Mouse (Mus musculus): ENCODE data around the gene Vps16.

Gene Vps16

DNA sequence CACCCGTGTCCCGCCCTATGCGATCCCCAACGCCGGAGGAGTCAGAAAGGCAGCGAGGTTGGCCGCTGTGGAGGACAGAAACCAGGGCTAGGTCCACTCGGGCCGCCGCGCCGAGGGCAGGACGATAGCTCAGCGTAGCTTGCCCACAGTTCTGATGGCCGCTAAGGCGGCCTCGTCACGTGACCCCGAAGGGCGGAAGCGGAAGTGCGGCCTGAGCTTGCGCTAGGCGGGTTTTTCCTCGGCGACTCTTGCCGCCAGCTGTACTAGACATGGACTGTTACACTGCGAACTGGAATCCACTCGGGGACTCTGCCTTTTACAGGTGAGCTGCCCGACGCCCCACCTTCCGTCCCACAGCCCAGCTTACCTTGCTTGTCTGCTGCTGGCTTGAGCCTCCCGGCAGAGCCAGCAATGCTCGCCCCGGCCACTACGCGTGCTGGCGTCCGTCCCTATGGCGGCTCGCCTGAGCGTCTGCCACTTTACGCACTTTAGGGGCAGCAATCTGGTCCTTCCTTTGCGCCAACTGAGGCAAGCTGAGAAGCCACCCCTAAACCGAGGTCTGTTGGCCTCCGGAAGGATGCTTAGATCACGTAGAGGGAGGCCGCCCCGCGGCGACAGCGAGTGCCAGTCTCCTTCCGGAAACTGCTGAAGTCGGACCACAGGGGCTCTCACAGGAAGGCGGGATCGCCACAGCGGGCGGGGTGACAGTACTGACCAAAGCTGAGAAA is at the start of gene Vps16, which contains the start of gene Pced1a:
Gene Vps16 (plus strand): TSS at position 214 of the 728 bp plus-strand sequence.
Gene Pced1a (minus strand): TSS at position 576 of the 728 bp plus-strand sequence.
- in situ Hi-C loops (cut with MboI; ENCODE audit: low pct_unique_long_range_greater_than_20kb in 1 of 2, low sequenced_read_pairs in 2 of 2, unreplicated experiment in 1 of 2) = no loop called here

DNA sequence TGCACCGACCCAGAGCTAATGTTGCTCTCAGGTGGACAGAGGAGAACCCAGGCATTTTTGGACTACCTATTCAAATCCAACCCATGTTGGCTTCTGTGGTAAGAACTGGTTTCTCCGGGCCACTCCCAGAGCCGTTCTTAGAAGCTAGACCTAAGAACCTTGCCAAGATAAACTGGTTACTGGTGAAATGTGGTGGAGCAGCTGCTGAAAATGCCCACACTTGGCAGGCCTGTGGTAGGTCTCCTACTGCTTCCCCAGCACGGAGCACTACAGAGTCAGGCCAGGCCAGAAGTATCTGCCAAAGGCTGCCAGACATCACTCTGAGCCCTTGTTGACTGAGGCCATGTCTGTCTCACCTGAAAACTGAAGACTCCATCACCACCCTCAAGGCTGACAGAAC is 49.2 kb upstream of the Vps16 start:
- in situ Hi-C loops (cut with MboI; ENCODE audit: low pct_unique_long_range_greater_than_20kb in 1 of 2, low sequenced_read_pairs in 2 of 2, unreplicated experiment in 1 of 2) = no loop called here

DNA sequence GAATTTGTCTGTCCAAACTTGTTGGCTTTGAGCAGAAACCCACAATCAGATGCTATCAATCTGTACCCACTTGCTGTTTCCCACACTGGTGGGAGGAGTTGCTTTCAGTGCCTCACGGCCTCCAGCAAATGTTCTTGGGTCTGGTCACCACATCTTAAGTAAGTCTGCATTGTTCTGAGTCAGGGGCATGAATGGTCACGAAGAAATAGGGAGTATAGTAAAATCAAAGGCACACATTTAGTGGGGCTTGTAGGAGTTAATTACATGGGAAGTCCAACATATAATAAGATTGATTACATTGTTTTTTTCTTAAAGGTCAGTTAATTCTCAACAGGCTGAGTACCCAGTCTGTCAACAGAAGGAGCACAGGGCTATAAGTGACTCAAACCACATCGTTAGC is 40.9 kb upstream of the Vps16 start:
- in situ Hi-C loops (cut with MboI; ENCODE audit: low pct_unique_long_range_greater_than_20kb in 1 of 2, low sequenced_read_pairs in 2 of 2, unreplicated experiment in 1 of 2) = no loop called here

DNA sequence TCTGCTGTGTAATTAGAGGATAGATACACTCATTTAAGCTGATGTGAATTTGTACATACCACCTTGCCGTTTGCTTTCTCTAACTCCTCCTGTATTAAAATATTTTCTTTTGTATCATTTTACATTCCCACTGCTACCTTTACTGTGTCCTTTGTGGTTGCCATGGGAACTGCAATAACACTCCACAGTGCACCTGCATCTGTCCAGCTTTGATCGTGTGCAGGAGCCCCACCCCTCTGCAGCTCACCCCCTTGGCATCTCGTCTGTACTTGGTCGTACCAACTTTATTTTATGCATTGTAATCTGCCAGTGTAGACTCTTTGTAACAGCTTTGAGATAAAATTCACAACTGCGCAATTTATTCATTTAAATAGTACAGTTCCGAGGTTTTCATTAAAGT is 40.2 kb upstream of the Vps16 start:
- in situ Hi-C loops (cut with MboI; ENCODE audit: low pct_unique_long_range_greater_than_20kb in 1 of 2, low sequenced_read_pairs in 2 of 2, unreplicated experiment in 1 of 2) = no loop called here

DNA sequence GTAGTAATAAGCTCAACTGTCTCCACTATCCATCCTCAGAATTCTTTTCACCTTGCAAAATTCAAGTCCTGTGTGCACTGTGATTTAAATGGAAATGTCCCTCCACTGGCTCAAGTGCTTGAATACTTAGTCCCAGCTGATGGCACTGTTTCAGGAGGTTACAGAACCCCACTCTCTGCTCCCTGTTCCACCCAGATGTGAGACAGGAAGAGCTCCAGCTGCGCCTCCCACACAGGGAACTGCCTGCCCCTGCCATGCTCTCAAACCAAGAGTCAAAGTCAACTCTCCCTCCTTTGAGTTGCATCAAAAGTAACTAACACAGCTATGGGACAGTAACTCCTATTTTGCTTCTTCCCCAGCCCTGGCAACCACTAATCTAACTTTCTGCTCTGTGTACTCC is 37.9 kb upstream of the Vps16 start:
- in situ Hi-C loops (cut with MboI; ENCODE audit: low pct_unique_long_range_greater_than_20kb in 1 of 2, low sequenced_read_pairs in 2 of 2, unreplicated experiment in 1 of 2) = no loop called here

DNA sequence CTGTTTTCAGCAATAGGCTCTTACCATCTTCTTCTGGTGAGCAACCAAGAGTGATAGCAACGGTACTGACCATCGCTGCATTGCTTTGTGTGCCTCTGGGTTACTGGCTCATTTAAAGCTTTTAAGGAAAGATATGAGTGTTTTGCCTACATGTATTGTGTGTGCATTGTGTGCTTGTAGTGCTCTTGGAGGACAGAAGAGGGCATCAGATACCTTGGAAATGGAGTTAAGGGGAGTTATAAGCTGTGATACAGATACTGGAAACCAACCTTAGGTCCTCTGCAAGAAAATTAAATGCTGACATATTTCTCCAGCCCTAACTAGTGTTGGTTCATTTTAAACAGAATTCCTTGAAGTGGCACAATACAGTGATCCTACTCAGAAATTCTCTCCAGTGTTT is 35.3 kb upstream of the Vps16 start:
- in situ Hi-C loops (cut with MboI; ENCODE audit: low pct_unique_long_range_greater_than_20kb in 1 of 2, low sequenced_read_pairs in 2 of 2, unreplicated experiment in 1 of 2) = no loop called here

DNA sequence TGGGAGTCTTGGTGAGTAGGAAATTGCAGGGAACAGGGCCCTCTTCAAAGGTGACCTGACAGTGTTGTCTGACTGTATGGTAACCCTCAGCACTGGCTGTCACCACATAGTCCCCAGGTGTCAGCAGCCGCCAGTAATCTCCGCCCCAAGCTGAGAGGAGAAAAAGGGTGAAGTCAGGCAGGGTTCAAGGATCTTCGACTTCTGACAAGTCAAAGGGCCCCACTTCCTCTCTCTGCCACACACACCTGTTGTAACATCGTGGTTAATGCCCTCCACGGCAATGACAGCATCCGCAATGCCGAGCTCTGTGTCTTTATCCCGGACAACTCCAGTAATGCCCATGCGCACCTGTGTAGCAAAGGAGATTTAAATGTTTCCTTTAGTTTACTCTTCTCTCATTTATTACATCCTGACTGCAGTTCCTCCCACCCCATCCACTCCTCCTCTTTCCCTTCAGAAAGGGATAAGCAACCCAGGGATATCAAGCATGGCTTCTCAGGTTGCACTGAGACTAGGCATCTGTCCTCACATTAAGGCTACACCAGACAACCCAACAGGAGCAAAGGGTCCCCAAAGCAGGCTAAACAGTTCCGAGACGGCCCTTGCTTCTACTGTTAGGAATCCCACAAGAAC is 33.0 kb upstream of the Vps16 start:
- in situ Hi-C loops (cut with MboI; ENCODE audit: low pct_unique_long_range_greater_than_20kb in 1 of 2, low sequenced_read_pairs in 2 of 2, unreplicated experiment in 1 of 2) = no loop called here

DNA sequence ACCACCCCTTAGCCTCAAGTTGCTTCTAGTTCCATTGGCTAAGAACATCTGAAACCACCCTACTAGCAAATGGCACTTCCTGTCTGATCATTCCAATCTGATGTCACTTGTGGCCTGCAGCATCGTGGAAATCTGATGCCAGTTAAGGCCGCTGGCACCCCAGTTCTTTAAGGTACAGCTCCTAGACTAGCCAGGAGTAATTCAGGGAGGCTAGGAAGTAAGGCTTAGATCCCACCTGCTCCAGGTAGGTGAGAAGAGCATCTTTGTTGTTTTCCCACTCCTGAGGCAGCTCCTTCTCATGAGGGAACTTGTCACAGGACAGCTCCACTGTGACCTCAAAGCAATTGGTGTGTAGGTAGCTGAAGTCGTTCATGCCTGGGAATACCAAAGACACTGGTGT is 31.3 kb upstream of the Vps16 start:
- in situ Hi-C loops (cut with MboI; ENCODE audit: low pct_unique_long_range_greater_than_20kb in 1 of 2, low sequenced_read_pairs in 2 of 2, unreplicated experiment in 1 of 2) = no loop called here

DNA sequence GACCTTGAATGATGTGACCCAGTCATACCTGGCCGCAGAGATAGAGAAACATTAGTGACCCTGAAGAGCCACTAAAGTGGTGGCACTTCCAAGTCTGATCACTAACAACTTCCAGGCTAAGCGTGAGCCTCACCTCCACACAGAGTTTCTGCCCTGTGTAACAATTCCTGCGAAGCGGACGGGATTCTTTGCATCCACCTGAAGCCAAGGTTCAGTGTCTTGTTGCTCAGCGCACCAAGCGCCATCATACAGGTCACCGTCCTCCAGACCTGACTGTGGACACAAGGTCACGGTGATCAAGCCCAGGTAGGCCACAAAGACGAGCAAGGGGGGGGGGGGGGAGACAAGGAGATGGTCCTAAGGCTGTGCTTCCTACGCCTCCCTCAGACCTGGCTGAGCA is 28.4 kb upstream of the Vps16 start:
- in situ Hi-C loops (cut with MboI; ENCODE audit: low pct_unique_long_range_greater_than_20kb in 1 of 2, low sequenced_read_pairs in 2 of 2, unreplicated experiment in 1 of 2) = no loop called here

DNA sequence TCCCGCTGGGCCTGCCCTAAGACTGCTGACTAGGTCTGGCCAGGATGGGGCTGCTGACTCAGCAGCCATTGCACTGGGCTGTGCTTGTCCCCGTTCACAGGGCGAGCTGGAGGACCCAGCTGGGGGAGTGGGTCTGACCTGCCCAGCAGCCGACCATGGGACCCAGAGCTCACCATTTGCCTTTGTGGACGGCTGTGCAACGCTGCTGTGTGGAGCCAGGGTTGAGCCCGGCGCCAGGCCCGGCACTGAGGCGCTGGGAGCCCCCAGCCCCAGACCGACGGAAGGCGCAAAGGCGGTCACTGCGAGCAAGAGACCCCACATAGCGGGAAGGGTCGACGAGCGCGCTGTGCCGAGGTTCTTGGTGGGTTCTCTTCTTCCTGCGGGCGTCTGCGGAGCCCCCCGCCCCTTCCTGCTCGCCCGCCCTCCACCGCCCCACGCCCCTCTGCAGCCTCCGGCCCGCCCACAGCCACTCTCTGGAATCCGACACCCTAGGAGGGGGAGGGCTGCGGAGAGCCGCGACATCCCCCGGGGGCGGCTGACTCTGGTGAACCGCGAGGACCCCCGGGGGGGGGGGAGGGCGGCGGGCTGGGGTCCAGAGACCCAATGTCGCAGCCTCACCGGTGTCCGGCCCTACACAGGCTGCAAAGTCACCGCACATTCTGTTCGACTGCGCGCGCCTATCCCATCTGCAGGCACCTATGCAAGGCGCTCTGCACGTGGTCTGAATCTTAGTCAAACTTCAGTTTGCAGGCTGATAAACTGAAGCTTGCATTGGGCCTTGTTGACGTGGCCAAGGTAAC is 26.8 kb upstream of the Vps16 start, which contains the start of gene Cpxm1:
Gene Cpxm1 (minus strand): TSS at position 389 of the 800 bp plus-strand sequence.
- in situ Hi-C loops (cut with MboI; ENCODE audit: low pct_unique_long_range_greater_than_20kb in 1 of 2, low sequenced_read_pairs in 2 of 2, unreplicated experiment in 1 of 2) = no loop called here

DNA sequence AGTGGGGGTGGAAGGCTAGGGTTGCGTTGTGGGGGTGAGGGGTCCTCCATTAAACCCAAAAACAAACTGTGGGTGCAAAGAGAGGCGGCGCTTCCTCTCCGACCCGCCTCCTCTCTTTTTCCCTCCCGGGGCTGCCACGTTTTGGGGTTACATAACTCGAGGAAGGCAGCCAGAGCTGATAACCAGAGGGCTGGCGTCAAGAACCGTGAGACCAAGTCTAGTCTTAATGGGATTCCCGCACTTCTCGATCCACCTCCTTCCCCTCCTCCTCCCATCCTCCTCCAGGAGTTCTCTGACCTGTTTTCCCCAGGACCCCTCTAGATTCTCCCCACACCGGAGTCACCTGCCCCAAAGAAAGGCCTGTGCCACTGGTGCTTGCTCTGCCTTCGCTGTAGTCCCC is 26.0 kb upstream of the Vps16 start:
- in situ Hi-C loops (cut with MboI; ENCODE audit: low pct_unique_long_range_greater_than_20kb in 1 of 2, low sequenced_read_pairs in 2 of 2, unreplicated experiment in 1 of 2) = no loop called here

DNA sequence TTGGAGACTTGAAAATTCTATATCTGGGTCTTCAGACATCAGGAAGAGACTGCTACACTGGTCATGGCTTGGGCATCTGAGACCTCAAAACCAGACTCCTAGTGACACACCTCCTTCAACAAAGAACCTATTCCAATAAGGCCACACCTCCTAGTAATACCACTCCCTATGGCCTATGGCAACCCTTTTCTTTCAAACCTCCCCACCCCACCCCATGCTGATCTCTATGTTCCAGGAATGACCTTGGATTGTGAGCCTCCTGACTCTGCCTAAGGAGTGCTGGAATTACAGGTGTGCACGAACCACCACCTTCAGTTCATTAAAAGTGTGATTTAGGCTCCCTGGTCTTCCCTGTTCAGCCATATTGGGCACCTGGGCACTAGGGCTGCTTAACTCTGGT is 24.1 kb upstream of the Vps16 start:
- in situ Hi-C loops (cut with MboI; ENCODE audit: low pct_unique_long_range_greater_than_20kb in 1 of 2, low sequenced_read_pairs in 2 of 2, unreplicated experiment in 1 of 2) = no loop called here

DNA sequence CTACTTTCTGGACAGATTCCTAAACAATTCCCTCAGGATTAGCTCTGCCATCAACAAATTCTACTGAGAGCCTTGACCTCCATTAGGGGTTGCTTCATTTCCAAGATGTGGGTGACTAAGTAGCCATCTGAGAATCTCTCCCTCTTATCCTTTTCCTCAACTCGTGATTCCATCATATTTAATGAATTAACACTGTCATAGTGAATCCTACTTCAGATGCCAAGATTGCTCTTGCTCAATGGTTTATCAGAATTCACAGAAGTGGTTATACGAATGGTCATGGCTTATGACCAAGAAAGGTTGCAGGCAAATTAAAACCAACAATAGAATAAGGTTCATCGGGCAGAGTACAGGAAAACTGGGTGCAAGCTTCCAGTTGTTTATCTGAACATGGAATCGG is 22.2 kb upstream of the Vps16 start:
- in situ Hi-C loops (cut with MboI; ENCODE audit: low pct_unique_long_range_greater_than_20kb in 1 of 2, low sequenced_read_pairs in 2 of 2, unreplicated experiment in 1 of 2) = no loop called here

DNA sequence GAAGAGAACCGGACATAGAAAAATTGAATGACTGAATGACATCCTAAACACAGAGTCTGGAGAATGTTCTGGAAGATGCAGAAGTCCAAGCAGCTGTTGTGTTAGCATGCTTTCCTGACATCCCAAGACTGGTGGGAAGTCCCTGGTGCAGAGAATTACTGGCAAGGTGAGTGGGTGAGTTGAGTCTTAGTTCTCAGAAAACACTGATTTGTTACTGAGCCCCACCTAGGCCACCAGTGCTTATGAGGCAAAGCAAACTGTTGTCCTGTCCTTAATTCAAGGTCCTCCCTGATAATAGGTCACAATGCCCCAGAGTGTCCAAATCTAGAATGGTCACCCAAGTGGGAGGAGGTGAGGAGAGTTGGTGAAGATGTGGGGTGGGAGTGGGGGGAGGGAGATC is 19.2 kb upstream of the Vps16 start, which contains the start of the genes Gm28372 and 1700020A23Rik:
Gene Gm28372 (plus strand): TSS at position 301 of the 400 bp plus-strand sequence.
Gene 1700020A23Rik (plus strand): TSS at position 321 of the 400 bp plus-strand sequence.
- in situ Hi-C loops (cut with MboI; ENCODE audit: low pct_unique_long_range_greater_than_20kb in 1 of 2, low sequenced_read_pairs in 2 of 2, unreplicated experiment in 1 of 2) = no loop called here

DNA sequence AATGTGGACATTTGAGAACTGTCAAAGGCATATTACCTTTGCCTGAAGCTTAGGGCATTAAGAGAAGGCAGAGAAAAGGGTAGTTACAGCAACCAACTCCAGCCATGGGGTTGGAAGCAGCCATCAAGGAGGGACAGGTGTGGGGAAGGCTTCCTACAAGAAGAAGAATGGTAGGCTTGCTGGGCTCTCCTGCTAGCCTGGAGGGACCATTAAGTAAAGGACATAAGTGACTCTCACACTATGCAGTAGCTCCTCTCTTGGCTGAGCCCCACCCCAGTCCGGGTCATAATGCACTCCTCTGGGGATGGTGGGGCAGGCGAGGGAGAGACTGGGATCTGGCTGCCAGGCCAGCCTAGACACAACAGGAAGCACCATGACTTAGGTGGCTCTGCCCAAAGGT is 18.0 kb upstream of the Vps16 start, which contains the start of gene Tmem239:
Gene Tmem239 (plus strand): TSS at position 301 of the 400 bp plus-strand sequence.
- in situ Hi-C loops (cut with MboI; ENCODE audit: low pct_unique_long_range_greater_than_20kb in 1 of 2, low sequenced_read_pairs in 2 of 2, unreplicated experiment in 1 of 2) = no loop called here

DNA sequence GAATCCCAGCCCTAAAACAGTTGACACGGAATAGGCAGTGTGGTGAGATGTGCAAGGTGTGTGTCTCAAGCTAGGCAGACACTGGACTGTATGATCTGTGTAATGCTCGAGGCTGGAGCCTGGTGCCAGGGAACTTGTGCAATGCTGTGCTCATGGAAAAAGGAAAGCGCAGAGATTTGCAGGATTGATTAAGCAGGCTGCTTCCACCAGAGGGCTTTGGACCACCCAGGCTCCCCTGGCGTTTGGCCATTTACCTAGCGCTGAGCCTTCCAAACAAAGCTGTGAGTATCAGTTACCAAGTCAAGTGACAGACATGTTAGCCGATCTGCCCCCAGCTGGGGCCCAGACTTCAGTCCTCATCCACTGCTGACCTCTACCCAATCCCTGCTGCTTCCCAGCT is 15.9 kb upstream of the Vps16 start:
- in situ Hi-C loops (cut with MboI; ENCODE audit: low pct_unique_long_range_greater_than_20kb in 1 of 2, low sequenced_read_pairs in 2 of 2, unreplicated experiment in 1 of 2) = no loop called here

DNA sequence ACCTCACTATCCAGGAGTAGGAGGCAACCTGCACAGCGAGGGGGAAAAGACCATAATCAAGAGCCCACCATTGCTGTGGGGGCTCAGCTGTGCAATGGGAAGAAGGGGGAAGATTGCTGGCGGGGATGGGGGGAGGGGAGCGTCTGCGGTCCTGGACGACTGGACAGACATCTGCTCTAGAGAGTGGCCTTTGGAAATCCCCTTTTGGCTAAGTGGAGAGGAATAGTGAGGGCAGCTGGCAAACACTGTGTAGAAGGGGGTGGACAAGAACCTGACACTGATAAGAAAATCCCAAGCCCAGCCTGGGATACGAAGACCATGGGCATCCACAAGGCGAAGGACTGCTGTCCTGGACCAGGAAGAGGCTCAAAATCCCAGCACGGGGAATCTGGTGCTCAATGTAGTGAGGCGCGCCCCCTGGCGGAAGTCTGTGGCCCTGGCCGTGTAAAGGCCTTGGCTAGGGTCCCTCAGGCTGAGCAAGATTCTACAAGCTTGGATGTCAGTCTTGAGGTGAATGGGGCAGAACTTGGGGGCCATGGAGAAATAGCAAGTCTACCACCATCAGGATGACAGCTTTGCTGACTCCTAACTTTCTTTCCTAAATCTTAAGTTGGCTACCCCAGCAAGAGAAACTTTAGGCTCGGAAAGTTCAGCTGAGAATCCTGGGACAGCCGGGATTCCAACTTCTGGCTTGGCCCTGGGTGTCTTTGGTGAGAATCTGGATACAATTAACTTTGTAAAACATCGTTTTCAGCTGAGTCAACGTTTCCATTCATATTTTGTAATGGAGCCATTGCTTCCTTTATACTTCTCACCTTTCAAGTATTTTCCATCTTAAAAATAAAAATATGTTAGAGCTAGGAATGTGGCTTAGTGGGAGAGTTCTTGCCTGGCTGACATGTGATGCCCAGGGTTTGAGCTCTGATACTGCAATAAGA is 12.3 kb upstream of the Vps16 start:
- in situ Hi-C loops (cut with MboI; ENCODE audit: low pct_unique_long_range_greater_than_20kb in 1 of 2, low sequenced_read_pairs in 2 of 2, unreplicated experiment in 1 of 2) = no loop called here

DNA sequence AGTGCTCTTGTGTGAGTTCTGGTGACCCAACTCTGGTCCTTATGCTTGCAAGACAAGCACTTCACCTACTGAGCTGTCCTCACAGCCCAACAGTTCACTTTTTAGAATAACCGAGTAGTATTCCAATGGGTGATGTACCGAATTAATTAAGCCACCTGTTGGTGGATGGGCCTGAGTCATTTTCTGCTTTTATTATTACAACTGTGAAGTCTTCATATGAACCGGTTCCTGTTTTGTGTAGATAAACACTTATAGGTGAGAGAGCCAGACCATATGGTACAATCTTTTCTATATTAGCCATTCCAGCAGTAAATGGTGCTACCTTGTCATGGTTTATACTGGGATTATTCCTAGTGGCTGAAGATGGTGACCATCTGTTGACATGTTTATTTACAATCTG is 11.4 kb upstream of the Vps16 start:
- in situ Hi-C loops (cut with MboI; ENCODE audit: low pct_unique_long_range_greater_than_20kb in 1 of 2, low sequenced_read_pairs in 2 of 2, unreplicated experiment in 1 of 2) = no loop called here
